Mouse (Mus musculus) left cerebral cortex, postnatal 4 days (tissue): ENCODE measurements around the gene Rsph3b. TPM values are rescaled to one million over a fixed set of nuclear protein-coding genes. Genes with fewer than 3 reads are reported as not detected.
"Not testable (repeated sequence)": the region's sequence is repeated elsewhere in the genome, so short reads cannot be mapped to it uniquely, and the experiment has no call there.

Experiments used
- DNase-seq: peaks from one replicate; pipeline ENCODE4 v3.0.0-alpha.2; 2022
- intact Hi-C: fragments of 180-260 bp; cut with DNase I; formaldehyde crosslinking; loops from one replicate; pipeline ENCODE4 v1.15.1; 2025
- total RNA-seq, 2 experiments: library from RNA; stranded (reverse); gene quantifications; 2 replicates each; pipeline ENCODE4 v1.2.3; 2021

Gene Rsph3b
- 10 to 100 TPM; 31.2 to 32.9 TPM for total RNA-seq

- intact Hi-C loops, result not testable (repeated sequence)
- DNase-seq, result peak; percentile 87
Measured at GRCm38 (mm10) chr17:6947984-6948768, at the start of gene Rsph3b. Gene Rsph3b, minus strand, starts transcription at chr17:6948682.

- DNase-seq, intact Hi-C loops: not testable (repeated sequence)
Measured at GRCm38 (mm10) chr17:6997778-6998490, 49.5 kb upstream of the Rsph3b start.

DNA sequence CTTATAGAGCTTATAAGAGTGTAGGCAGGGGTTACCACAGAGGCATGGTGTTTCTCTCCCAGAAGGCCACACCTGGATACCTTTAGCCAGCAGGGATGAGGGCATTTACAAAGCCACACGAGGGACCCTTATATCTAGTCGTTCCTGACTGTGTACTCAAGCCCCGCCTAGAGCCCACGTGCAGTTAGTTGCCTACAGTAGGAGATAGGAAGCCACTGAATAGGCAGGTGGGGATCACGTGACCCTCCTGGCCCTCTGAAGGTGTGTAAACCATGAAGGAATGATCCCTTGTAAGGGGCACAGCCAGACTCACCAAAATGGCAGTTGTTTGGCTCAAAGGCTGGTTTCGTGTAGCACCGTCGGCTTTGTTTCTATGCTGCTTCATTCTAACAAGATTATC is 48.3 kb upstream of the Rsph3b start:
- intact Hi-C loops, result not testable (repeated sequence)

DNA sequence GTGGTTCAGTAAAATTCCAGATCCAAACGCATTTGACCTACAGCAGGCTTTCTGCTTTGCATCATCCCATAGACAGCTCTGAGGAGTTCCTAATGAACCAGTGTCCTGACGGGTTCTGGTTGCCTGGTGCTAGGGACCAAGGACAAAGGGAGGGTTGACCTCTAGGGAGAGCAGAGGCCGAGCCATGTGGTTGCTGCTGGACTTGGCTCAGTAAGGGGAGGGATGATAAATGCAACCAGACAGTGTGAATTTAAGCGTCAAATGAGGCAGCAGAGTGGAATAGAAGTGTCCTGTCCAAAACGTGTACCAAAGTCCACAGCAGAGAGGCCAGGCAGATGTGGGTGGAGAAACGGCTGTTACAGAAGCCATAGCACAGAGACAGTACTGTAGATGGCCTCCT is 47.0 kb upstream of the Rsph3b start:
- DNase-seq, intact Hi-C loops: not testable (repeated sequence)

More for the DNA sequence above, 48.3 kb upstream of the Rsph3b start:
- not testable (repeated sequence) for DNase-seq

- intact Hi-C loops, DNase-seq: not testable (repeated sequence)
Measured at GRCm38 (mm10) chr17:6986118-6986517, 37.6 kb upstream of the Rsph3b start.

- DNase-seq, intact Hi-C loops: not testable (repeated sequence)
Measured at GRCm38 (mm10) chr17:6980144-6980543, 31.7 kb upstream of the Rsph3b start.

DNA sequence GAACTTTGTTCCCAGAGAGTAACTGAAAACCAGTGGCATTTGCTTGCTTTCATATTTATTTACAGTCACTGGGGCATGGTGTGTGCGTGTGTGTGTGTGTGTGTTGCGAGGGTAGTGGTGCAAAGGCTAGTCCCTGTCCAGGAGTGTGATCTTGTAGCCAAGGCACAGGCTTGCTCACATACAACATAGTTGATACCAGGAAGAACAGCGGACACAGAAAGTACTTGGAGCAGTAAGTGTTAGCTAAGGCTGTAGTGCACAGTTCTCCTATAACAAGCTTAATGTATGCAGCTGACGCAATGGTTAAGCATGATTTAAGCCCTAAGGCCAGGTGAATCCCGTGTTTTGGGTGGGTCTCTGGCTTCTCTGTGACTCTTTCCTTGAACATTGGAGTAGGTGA is 30.9 kb upstream of the Rsph3b start:
- DNase-seq, intact Hi-C loops: not testable (repeated sequence)

DNA sequence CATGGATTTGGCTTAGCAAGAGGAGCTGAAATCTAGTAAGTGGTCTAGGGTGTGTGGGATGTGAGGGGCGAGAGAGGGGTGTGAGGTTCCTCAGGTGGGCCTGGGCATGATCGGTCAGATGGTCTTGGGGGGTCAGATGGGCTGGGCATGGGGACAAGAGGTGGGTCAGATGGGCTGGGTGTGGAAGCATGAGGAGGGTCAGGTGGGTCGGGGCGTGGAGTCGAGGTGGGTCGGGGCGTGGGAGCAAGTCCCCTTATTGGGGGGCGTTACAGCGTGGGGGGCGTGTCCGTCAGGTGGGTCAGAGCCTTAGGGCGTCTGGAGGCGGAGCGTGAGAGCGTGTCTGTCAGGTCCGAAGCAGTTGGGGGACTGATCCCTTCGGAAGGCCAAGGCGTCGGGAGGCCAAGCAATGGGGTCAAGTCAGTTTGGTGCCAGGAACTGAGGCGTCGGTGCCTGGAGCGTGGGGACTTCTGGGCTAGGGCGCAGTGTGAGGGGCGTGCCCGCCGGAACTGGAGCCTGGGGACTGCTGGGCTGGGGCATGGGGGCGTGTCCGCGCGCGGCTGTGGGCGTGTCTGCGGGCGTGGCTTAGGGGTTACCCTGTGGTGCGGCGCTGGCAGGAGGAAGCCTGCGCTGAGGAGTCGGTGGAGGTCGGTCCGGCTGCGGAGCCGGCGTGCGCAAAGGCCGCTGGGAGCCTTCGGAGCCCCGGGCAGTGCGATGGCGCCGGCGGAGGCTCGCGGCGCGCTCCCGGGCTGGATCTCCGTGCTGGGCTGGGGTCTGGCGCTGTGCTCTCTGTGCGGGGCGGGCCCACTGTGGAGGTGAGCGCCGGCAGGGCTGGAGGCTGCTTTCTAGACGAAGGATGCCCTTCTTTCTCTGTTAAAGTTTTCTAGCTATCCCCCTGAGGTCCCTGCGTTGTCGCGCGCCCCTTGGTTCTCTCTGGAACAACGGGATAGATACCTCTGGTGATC is 30.1 kb upstream of the Rsph3b start, which contains the start of gene Gm49721:
Gene Gm49721, plus strand, starts transcription at position 618 of the 962 bp plus-strand sequence.
- peak; percentile 50 for DNase-seq

GRCm38 (mm10) chr17:6974985-6975384 is 26.5 kb upstream of the Rsph3b start:
- intact Hi-C loops, DNase-seq: not testable (repeated sequence)

More for the DNA sequence above, 30.1 kb upstream of the Rsph3b start, which contains the start of gene Gm49721:
- intact Hi-C loops, result not testable (repeated sequence)

- DNase-seq, intact Hi-C loops: not testable (repeated sequence)
Measured at GRCm38 (mm10) chr17:6972836-6973396, 24.4 kb upstream of the Rsph3b start.

GRCm38 (mm10) chr17:6971238-6971637 is 22.8 kb upstream of the Rsph3b start:
- intact Hi-C loops, result not testable (repeated sequence)

GRCm38 (mm10) chr17:6970334-6970733 is 21.9 kb upstream of the Rsph3b start, which contains the start of gene Rnaset2b:
Gene Rnaset2b, plus strand, starts transcription at chr17:6970634.
- DNase-seq, intact Hi-C loops: not testable (repeated sequence)

More at GRCm38 (mm10) chr17:6971238-6971637, 22.8 kb upstream of the Rsph3b start:
- not testable (repeated sequence) for DNase-seq

DNA sequence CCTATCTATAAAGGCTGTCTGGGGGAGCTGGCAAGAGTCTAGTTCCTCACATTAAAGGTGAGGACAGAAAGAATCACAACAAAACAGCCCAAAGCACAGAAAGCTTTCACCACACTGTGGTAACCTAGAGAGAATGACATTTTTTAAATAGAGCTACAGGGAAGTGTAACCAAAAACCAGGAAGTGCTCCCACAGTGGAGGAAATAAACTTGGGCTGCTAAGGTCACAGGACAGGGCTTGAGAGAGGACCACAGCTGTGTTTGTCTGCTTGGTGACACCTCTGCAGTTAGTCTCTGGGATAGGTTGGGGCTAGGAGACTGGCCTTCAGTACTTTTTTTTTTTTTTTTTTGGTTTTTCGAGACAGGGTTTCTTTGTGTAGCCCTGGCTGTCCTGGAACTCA is 19.2 kb upstream of the Rsph3b start:
- DNase-seq, intact Hi-C loops: not testable (repeated sequence)

- DNase-seq, intact Hi-C loops: not testable (repeated sequence)
Measured at GRCm38 (mm10) chr17:6965364-6965763, 16.9 kb upstream of the Rsph3b start.

- peak; percentile 24 for DNase-seq
- intact Hi-C loops, result not testable (repeated sequence)
Measured at GRCm38 (mm10) chr17:6962936-6963335, 14.5 kb upstream of the Rsph3b start.

DNA sequence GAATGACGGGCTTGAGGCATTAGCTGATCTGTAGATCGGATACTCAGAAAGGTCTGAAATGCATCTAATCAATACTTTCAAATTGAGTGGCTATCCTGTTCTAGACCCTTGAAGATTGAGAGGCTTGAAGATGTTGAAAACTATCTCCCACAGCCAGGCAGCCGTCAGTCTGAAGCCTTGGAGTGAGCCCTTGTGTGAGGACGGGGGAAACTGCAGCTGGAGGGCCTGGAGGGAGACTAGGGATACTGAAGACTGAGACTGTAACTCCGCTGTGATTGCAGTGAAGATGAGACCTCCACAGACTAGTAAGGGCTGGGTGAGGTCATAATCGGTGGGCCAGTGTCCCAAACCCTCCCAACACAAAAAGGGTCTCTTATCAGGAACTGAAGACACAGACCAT is 13.9 kb upstream of the Rsph3b start:
- DNase-seq, intact Hi-C loops: not testable (repeated sequence)

DNA sequence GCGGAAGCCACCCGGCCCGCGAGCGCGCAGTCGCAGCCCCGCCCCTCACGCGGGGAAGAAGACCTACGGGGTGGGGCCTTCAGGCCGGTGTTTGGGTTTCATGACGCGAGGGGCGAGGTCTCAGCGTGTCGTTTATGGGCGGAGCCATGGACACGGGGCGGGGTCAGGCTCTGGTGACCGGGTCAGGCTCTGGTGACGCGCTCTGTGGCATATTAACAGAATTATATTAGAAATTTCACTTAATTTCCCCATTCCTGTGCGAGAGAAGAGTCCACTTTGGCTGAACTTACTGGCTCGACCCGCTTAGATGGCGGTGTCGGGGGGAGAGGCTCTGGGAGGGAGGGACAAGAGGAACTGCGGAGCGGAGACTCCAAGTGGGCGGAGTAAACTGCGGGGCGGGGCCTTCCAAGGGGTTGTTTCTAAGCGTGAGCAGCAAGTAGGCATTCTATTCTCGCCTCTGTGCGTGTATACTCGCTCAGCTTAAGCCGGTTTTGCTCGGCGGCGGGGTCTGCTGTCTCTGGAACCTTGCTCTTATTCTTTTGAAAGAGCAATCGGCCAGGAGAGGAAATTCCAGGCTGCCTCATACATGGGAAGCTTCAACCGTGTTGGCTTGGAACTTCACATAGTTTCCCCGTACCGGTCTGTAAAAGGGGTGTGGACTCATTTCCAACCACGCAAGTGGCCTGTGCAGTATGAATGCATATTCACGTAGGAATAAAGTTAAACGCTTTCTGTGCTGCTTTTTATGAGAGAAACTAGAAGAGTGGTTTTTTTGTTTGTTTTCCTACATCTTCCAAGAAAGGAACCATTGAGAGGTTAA is 12.9 kb upstream of the Rsph3b start:
- intact Hi-C loops, DNase-seq: not testable (repeated sequence)

GRCm38 (mm10) chr17:6960776-6961175 is 12.3 kb upstream of the Rsph3b start, which contains the start of gene Tagap1:
Gene Tagap1, minus strand, starts transcription at chr17:6961156.
- intact Hi-C loops, result not testable (repeated sequence)
- peak; percentile 18 for DNase-seq

GRCm38 (mm10) chr17:6960349-6960748 is 11.9 kb upstream of the Rsph3b start:
- intact Hi-C loops, DNase-seq: not testable (repeated sequence)
